Mouse (Mus musculus) intestine, embryonic 16.5 days (tissue): ENCODE data around the gene Pard6b. TPM values are rescaled to one million over a fixed set of nuclear protein-coding genes. Genes with fewer than 3 reads are reported as not detected.

Source experiments
- ATAC-seq: fragments of 200-750 bp; cut with Nextera tagmentation; 2 replicates; pipeline ENCODE4 v1.8.0; 2017; ENCODE audit warnings: moderate TSS enrichment, moderate library complexity
- H3K27ac ChIP-seq: fragments of 300-500 bp; sonication (generic); 2 replicates; pipeline ENCODE4 v1.5.1; 2014; ENCODE audit warnings: mild to moderate bottlenecking, low read length
- H3K27me3 ChIP-seq: fragments of 300-500 bp; sonication (generic); replicated peaks from 2 replicates; pipeline ENCODE4 v1.6.1; 2014; ENCODE audit warnings: low read length, control low read depth, mixed read lengths; ENCODE audit not compliant: control insufficient read depth, insufficient read depth
- H3K36me3 ChIP-seq: fragments of 300-500 bp; sonication (generic); 2 replicates; pipeline ENCODE4 v1.6.1; 2014; ENCODE audit warnings: low read length, control low read depth; ENCODE audit not compliant: control insufficient read depth, insufficient read depth
- H3K4me1 ChIP-seq: fragments of 300-500 bp; sonication (generic); 2 replicates; pipeline ENCODE4 v1.6.1; 2014; ENCODE audit warnings: low read length, control low read depth, mixed read lengths; ENCODE audit not compliant: control insufficient read depth, insufficient read depth
- H3K4me2 ChIP-seq: fragments of 300-500 bp; sonication (generic); 2 replicates; pipeline ENCODE4 v1.6.1; 2014; ENCODE audit warnings: low read depth, low read length, control low read depth
- H3K4me3 ChIP-seq: fragments of 300-500 bp; sonication (generic); 2 replicates; pipeline ENCODE4 v1.5.1; 2014; ENCODE audit warnings: mild to moderate bottlenecking, low read length
- H3K9ac ChIP-seq: fragments of 300-500 bp; sonication (generic); 2 replicates; pipeline ENCODE4 v1.6.1; 2014; ENCODE audit warnings: low read depth, low read length
- H3K9me3 ChIP-seq: fragments of 300-500 bp; sonication (generic); 2 replicates; pipeline ENCODE4 v1.6.1; 2016; ENCODE audit warnings: low read length, control low read depth; ENCODE audit not compliant: control insufficient read depth
- WGBS: fragments of 180-500 bp; shearing (Covaris S2); extraction: QIAGEN DNeasy Blood & Tissue Kit; methylation state at CpG from one replicate; pipeline ENCODE4 v1.1.7; 2014; 5-methylcytosine and 5-hydroxymethylcytosine counted together
- polyA plus RNA-seq: library from polyadenylated mRNA; unstranded; fragments of >200 nt; fragmentation: Nextera tagmentation; extraction: Ambion mirVana; gene quantifications from 2 replicates; pipeline ENCODE4 v1.2.1, GENCODE M21; 2015

Gene Pard6b
- polyA plus RNA-seq, 1 experiment from 2014 or later: 7.8 TPM

GRCm38 (mm10) chr2:168123652-168124051, 42.8 kb downstream of the Pard6b start:
- Histone ChIP-seq H3K4me2 (no peak overlapping the region), H3K9ac (no peak overlapping the region), H3K36me3 (no peaks in the 10 kb centered on the region), H3K4me1 (peaks cover 6% of the 10 kb centered on the region; the same call in 1 of the 2 replicates), H3K27me3 (no peaks in the 10 kb centered on the region), H3K4me3 (no peak overlapping the region), H3K9me3 (no peaks in the 10 kb centered on the region), H3K27ac (no peak overlapping the region)
- 76% methylated on average over 6 of the region's 6 CpGs for WGBS
- ATAC-seq: no peak

GRCm38 (mm10) chr2:168125288-168126089, 44.7 kb downstream of the Pard6b start:
- Histone ChIP-seq H3K4me3 (no peak overlapping the region), H3K4me1 (peaks cover 10% of the 10 kb centered on the region; the same call in 1 of the 2 replicates), H3K4me2 (no peak overlapping the region), H3K27me3 (no peaks in the 10 kb centered on the region), H3K9ac (no peak overlapping the region), H3K27ac (no peak overlapping the region), H3K9me3 (no peaks in the 10 kb centered on the region), H3K36me3 (no peaks in the 10 kb centered on the region)
- ATAC-seq: no peak
- WGBS: 45% methylated on average over 11 of the region's 11 CpGs

- no peaks in the 10 kb centered on the region for H3K36me3 ChIP-seq
- ATAC-seq: peak; percentile 61
- H3K27me3 ChIP-seq: no peaks in the 10 kb centered on the region
- no peak overlapping the region for H3K9ac ChIP-seq
- 65% methylated on average over 14 of the region's 14 CpGs for WGBS
- H3K9me3 ChIP-seq: no peaks in the 10 kb centered on the region
- no peak overlapping the region for H3K4me3 ChIP-seq
- no peak overlapping the region for H3K4me2 ChIP-seq
- H3K27ac ChIP-seq: no peak overlapping the region
- H3K4me1 ChIP-seq: peaks cover 10% of the 10 kb centered on the region; the same call in 1 of the 2 replicates
These were observed 47.0 kb downstream of the Pard6b start for GRCm38 (mm10) chr2:168127767-168128166.

DNA sequence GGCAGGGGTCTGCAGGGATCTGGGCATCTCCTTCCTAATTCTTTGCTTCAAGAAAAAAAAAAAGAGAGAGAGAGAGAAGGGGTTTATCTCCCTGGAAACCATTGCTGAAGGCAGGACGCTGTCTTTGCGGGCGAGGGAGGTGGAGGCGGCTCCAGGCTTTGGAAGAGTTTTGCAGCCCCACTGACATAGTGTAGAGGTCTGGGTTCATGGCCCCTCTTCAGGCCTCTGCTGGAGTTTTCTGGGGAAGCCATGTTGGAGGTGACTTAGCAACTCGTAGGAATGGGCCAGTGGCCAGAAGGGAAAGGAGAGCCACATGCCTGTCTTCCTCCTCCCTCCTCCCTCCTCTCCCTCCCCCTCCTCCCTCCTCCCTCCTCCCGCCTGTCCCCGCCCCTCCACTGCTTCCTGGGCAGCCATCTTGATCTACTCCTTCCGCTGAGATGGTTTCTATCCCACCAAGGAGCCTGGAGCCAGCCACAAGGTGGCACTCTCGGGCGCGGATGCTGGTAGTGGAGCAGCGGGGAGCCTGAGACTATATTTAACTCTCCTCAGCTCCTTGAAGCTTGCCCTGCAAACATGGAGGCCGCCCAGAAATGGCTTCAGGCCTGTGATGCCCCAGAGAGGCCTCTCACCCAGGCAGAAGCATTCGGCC, 47.5 kb downstream of the Pard6b start:
- Histone ChIP-seq H3K36me3 (no peaks in the 10 kb centered on the region), H3K4me3 (no peak overlapping the region), H3K27ac (peak overlapping the region; percentile 45), H3K9me3 (no peaks in the 10 kb centered on the region), H3K4me1 (peaks cover 10% of the 10 kb centered on the region; the same call in 1 of the 2 replicates), H3K9ac (0 out of 2 replicates have a peak overlapping the region, but pooled peaks have one; percentile 39), H3K4me2 (0 out of 2 replicates have a peak overlapping the region, but pooled peaks have one; percentile 0), H3K27me3 (no peaks in the 10 kb centered on the region)
- WGBS: 25% methylated on average over 12 of the region's 14 CpGs
- peak; percentile 88 for ATAC-seq

DNA sequence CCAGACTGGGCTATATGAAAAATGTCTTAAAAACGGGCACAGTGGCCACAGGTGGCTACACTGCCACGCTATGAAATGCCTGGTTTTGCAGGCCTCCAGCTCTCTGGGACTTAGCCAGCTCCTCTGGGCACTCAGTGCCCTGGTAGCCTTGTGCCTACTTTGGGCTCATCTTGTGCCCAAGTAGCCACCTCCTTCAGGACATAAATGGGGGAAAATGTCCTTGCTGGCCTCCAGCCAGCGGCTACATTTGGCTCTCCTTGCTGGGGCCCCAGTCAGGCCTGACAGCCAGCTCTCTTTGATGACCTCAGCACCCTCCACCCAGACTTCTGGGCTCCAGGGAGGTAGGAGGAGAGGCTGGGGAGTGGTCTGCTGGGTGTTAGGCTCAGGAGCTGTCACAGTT, 49.2 kb downstream of the Pard6b start:
- peaks cover 10% of the 10 kb centered on the region; the same call in 1 of the 2 replicates for H3K4me1 ChIP-seq
- no peak overlapping the region for H3K4me3 ChIP-seq
- no peak overlapping the region for H3K4me2 ChIP-seq
- no peak for ATAC-seq
- no peaks in the 10 kb centered on the region for H3K27me3 ChIP-seq
- H3K27ac ChIP-seq: no peak overlapping the region
- H3K36me3 ChIP-seq: no peaks in the 10 kb centered on the region
- H3K9ac ChIP-seq: no peak overlapping the region
- H3K9me3 ChIP-seq: no peaks in the 10 kb centered on the region
- 67% methylated on average over 3 of the region's 3 CpGs for WGBS

- no peak for ATAC-seq
- Histone ChIP-seq H3K9me3 (no peaks in the 10 kb centered on the region), H3K4me1 (no peaks in the 10 kb centered on the region), H3K4me3 (no peak overlapping the region), H3K9ac (no peak overlapping the region), H3K27me3 (no peaks in the 10 kb centered on the region), H3K4me2 (no peak overlapping the region), H3K36me3 (no peaks in the 10 kb centered on the region), H3K27ac (no peak overlapping the region)
- WGBS: 74% methylated on average over 15 of the region's 15 CpGs
These were observed 56.4 kb downstream of the Pard6b start for GRCm38 (mm10) chr2:168137161-168137560.

DNA sequence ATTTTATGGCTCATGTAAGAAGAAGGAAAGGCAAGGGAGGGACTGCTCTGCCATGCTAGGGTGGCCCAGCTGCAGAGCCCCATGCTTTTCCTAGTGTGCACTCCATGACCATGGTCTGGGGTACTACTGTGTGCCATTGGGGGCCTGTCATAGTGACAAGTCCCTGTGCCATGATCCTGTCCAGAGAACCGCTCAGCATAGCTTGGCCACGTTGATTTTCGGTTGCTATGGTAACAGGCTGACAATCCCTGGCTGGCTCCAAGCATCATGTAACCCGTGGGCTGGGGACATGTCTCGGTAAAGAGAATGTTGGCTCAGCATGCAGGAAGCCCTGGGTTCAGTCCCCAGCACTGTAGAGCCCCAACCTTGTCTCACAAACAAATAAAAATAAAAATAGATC, 63.0 kb downstream of the Pard6b start:
- no peak overlapping the region for H3K27ac ChIP-seq
- no peak overlapping the region for H3K4me2 ChIP-seq
- no peak for ATAC-seq
- no peak overlapping the region for H3K4me3 ChIP-seq
- no peaks in the 10 kb centered on the region for H3K9me3 ChIP-seq
- WGBS: 45% methylated on average over 5 of the region's 5 CpGs
- H3K4me1 ChIP-seq: peaks cover 9% of the 10 kb centered on the region; the same call in 1 of the 2 replicates
- H3K36me3 ChIP-seq: no peaks in the 10 kb centered on the region
- H3K9ac ChIP-seq: no peak overlapping the region
- no peaks in the 10 kb centered on the region for H3K27me3 ChIP-seq

- Histone ChIP-seq H3K4me2 (no peak overlapping the region), H3K9me3 (no peaks in the 10 kb centered on the region), H3K27ac (no peak overlapping the region), H3K9ac (peak overlapping the region; percentile 34; the same call in 1 of the 2 replicates), H3K36me3 (no peaks in the 10 kb centered on the region), H3K4me1 (peaks cover 9% of the 10 kb centered on the region), H3K4me3 (no peak overlapping the region), H3K27me3 (no peaks in the 10 kb centered on the region)
- 48% methylated on average over 2 of the region's 2 CpGs for WGBS
- no peak for ATAC-seq
These were observed 64.6 kb downstream of the Pard6b start for GRCm38 (mm10) chr2:168145437-168145836.

DNA sequence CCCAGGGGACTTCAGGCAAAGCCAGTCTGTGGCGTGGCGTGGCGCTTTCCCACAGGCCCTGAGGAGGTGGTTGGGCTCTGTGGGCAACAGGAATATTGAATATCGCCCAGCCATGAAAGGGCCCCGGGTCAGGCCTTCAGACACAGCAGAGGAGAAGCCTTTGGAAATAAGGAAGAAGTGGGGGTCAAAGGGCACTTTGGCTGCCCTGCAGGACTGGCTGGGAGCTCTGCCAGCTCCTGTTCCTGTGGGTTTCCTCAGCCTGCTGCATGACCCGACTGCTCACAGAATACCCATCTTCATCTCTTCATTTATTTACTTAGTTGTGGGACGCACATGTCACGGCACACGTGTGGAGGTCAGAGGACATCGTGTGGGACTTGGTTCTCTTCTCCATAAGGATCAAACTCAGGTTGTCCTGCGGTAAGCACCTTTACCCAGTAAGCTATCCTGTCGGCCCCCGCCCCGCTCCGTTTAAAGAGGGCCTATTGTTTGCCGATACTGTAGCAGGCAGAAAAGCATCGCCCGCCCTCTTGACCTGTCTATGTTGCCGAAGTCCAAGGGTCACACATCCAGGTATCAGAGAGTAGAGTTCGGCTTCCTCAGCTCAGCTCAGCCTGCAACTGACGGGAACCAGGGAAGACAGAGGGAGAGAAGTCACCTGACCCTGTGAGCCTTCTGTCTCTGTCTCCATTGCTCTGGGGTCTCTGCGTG, 67.1 kb downstream of the Pard6b start:
- Histone ChIP-seq H3K27ac (peak overlapping the region; percentile 40; the same call in 1 of the 2 replicates), H3K9ac (no peak overlapping the region; the same call in 1 of the 2 replicates), H3K36me3 (no peaks in the 10 kb centered on the region), H3K4me2 (peak overlapping the region; percentile 0; the same call in 1 of the 2 replicates), H3K4me1 (peaks cover 9% of the 10 kb centered on the region), H3K4me3 (no peak overlapping the region), H3K9me3 (no peaks in the 10 kb centered on the region), H3K27me3 (no peaks in the 10 kb centered on the region)
- WGBS: 50% methylated on average over 22 of the region's 22 CpGs
- ATAC-seq: peak; percentile 74
